Mouse (Mus musculus) ES-Bruce4 (cell line): Measurements from ENCODE around the gene Nfe2l3. TPM values are rescaled to one million over a fixed set of nuclear protein-coding genes. Genes with fewer than 3 reads are reported as not detected.

Experiments
- H3K27ac ChIP-seq: 2 replicates; pipeline ENCODE4 v1.5.1; 2012; ENCODE audit warnings: low read length, inconsistent platforms; ENCODE audit not compliant: insufficient read depth
- H3K27me3 ChIP-seq: 2 replicates; pipeline ENCODE4 v1.6.1; 2012; ENCODE audit warnings: mild to moderate bottlenecking, low read length, inconsistent platforms; ENCODE audit not compliant: control insufficient read depth, poor library complexity, insufficient read depth, severe bottlenecking
- H3K36me3 ChIP-seq: 2 replicates; pipeline ENCODE4 v1.6.1; 2012; ENCODE audit warnings: inconsistent platforms, mild to moderate bottlenecking, low read length, moderate library complexity; ENCODE audit not compliant: control insufficient read depth, poor library complexity, insufficient read depth, severe bottlenecking
- H3K4me1 ChIP-seq: one replicate; pipeline ENCODE4 v1.8.1; 2011; ENCODE audit warnings: low read length; ENCODE audit not compliant: control insufficient read depth, insufficient read depth
- H3K4me3 ChIP-seq: 2 replicates; pipeline ENCODE4 v1.5.1; 2011; ENCODE audit warnings: low read depth, mild to moderate bottlenecking, low read length
- H3K9ac ChIP-seq: 2 replicates; pipeline ENCODE4 v1.6.1; 2012; ENCODE audit warnings: low read depth, mild to moderate bottlenecking, inconsistent platforms; ENCODE audit not compliant: poor library complexity, severe bottlenecking
- H3K9me3 ChIP-seq: replicated peaks from 2 replicates; pipeline ENCODE4 v1.6.1; 2012; ENCODE audit warnings: mild to moderate bottlenecking, low read length, inconsistent platforms; ENCODE audit not compliant: control insufficient read depth, poor library complexity, insufficient read depth, severe bottlenecking
- CTCF ChIP-seq: IDR thresholded peaks from one replicate; pipeline ENCODE4 v1.8.1; 2011; ENCODE audit warnings: low read depth, low read length
- EP300 ChIP-seq: IDR thresholded peaks from 2 replicates; pipeline ENCODE4 v1.6.1; 2011; ENCODE audit warnings: low read depth, low read length; ENCODE audit not compliant: insufficient read depth
- POLR2A ChIP-seq: IDR thresholded peaks from one replicate; pipeline ENCODE4 v1.8.1; 2011; ENCODE audit warnings: low read length; ENCODE audit not compliant: insufficient read depth
- polyA plus RNA-seq: library from polyadenylated mRNA; stranded (reverse); fragments of >200 nt; gene quantifications from 2 replicates; pipeline ENCODE4 v1.2.4, GENCODE M21; 2011; ENCODE audit warnings: low read depth; ENCODE audit not compliant: missing spikeins, insufficient read depth, insufficient read length

The Nfe2l3 gene
- polyA plus RNA-seq, 1 experiment: 5.4 TPM

DNA sequence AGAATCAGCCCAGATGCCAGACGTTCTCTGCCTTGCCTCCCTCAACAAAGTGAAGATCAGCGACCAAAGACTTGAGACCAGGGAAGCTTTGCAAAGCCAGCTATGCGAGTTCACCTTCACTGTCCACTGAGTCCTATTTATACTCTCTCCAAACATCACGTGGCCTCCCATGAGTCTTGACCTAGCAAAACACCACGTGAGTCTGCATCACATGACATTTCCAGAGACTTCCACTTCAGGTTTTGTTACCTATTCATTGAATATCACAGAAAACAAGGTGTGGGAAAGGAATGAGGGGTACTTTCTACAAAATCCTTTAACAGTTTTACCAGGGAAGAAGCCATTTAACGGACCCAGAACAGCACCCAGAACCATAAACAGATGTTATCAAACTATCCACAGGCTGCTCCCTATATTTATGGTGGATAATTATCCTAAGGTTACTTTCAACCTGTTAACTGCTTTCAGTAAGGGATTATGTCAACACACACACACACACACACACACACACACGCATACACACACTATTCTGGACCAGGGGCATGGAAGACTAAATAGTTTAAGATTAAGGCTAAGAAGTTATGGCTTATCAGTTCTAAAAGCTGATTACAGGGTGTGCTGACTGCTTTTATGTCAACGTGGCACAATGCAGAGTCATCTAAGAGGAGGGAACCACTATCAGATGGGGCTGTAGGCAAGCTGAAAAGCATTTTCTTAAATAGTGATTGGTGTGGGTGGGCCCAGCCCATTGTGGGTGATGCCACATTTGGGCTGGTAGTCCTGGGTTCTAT lies 65.0 kb downstream of the Nfe2l3 start:
- TF ChIP-seq CTCF (no peak), EP300 (no peak), POLR2A (no peak)
- Histone ChIP-seq H3K9me3 (no peaks in the 10 kb centered on the region; the same call in 1 of the 2 replicates), H3K9ac (no peak overlapping the region), H3K4me3 (no peak overlapping the region), H3K36me3 (no peaks in the 10 kb centered on the region), H3K27ac (no peak overlapping the region), H3K4me1 (no peaks in the 10 kb centered on the region), H3K27me3 (no peaks in the 10 kb centered on the region)

DNA sequence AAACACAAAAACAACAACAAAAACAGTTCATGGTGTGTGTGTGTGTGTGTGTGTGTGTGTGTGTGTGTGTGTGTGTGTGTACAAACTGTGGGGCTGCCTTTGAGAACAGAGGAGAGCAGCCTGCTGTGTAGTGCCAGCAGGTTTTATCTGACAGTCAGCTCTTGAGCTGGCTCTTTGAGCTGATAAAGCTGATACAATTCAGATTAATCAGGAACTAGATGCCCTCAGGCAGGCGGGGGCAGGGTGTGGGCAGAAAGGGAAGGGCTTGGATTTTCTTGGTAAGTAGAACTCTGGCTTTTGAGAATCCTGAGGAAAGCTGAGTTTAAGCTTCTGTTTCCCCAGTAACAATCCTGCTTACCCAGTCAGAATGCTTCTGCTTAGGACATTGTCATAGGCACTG lies 73.2 kb downstream of the Nfe2l3 start:
- no peaks in the 10 kb centered on the region; the same call in 1 of the 2 replicates for H3K9me3 ChIP-seq
- no peaks in the 10 kb centered on the region for H3K36me3 ChIP-seq
- H3K4me1 ChIP-seq: peaks cover 2% of the 10 kb centered on the region
- H3K4me3 ChIP-seq: no peak overlapping the region
- no peak for TF ChIP-seq CTCF
- TF ChIP-seq EP300: no peak
- TF ChIP-seq POLR2A: no peak
- H3K27me3 ChIP-seq: no peaks in the 10 kb centered on the region
- H3K27ac ChIP-seq: 0 out of 2 replicates have a peak overlapping the region, but pooled peaks have one; percentile 25
- H3K9ac ChIP-seq: no peak overlapping the region; the same call in 1 of the 2 replicates

GRCm38 (mm10) chr6:51507556-51507955 lies 75.1 kb downstream of the Nfe2l3 start:
- H3K9ac ChIP-seq: no peak overlapping the region
- H3K27me3 ChIP-seq: no peaks in the 10 kb centered on the region
- H3K27ac ChIP-seq: no peak overlapping the region
- H3K9me3 ChIP-seq: no peaks in the 10 kb centered on the region
- H3K4me3 ChIP-seq: no peak overlapping the region
- no peak for TF ChIP-seq POLR2A
- no peak for TF ChIP-seq EP300
- TF ChIP-seq CTCF: no peak
- H3K4me1 ChIP-seq: peaks cover 2% of the 10 kb centered on the region
- no peaks in the 10 kb centered on the region for H3K36me3 ChIP-seq

Other genes with a start within 250 kb of the Nfe2l3 start
- 1,450 and 1,538 TPM in 2 replicates for gene Hnrnpa2b1, start 37.2 kb downstream of the Nfe2l3 start, polyA plus RNA-seq
- 341 and 361 TPM in 2 replicates for gene Cbx3, start 37.7 kb downstream of the Nfe2l3 start, polyA plus RNA-seq
- 79.2 and 87.2 TPM in 2 replicates for gene Snx10, start 91.2 kb downstream of the Nfe2l3 start, polyA plus RNA-seq